Mouse (Mus musculus) cerebellum, postnatal 14 days (tissue): Measurements from ENCODE around the gene Pex12.
"Not testable (repeated sequence)": the region's sequence is repeated elsewhere in the genome, so short reads cannot be mapped to it uniquely, and the experiment has no call there.

Source experiments
- DNase-seq, 2 experiments: peaks; one replicate each; pipeline ENCODE4 v3.0.0; 2021; ENCODE audit warnings: mixed read lengths in 2 of 2

Gene Pex12

DNA sequence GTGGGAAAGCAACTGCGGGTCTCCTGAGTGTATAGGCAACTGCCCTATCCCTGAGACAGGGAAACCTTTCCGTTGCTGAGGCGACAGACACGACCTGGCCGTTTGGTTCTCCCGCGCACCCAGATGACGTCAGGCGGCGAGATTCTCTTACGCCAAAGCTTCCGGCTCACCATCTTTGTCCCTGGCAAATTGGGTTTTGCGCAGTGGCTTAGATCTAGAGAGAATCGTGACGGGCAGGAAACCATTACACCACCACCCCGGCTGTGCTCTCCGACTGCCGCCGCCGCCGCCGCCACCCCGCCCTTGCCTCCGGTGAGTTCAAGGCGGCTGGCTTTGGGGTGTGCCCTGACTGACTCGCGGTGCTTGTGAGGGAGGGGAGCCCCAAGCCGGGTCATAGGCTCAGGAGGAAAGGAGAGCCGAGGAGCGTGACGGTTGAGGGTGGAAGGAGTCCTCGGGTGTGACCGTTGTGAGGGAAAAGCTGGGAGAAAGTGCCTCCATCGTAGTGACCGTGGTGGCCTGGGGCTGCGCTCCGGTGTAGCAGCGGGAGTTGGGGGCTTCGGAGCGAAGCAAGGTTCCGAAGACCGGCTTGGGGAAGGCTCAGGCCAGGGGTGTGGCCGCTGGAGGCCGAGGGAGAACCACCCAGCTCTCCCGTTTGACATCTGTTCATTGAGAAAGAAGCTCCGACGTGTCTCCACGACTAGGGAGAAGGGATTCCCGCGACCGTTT is at the start of gene Pex12:
Gene Pex12 (minus strand): TSS at position 61 of the 726 bp plus-strand sequence.
- DNase-seq = peak; percentile 98

DNA sequence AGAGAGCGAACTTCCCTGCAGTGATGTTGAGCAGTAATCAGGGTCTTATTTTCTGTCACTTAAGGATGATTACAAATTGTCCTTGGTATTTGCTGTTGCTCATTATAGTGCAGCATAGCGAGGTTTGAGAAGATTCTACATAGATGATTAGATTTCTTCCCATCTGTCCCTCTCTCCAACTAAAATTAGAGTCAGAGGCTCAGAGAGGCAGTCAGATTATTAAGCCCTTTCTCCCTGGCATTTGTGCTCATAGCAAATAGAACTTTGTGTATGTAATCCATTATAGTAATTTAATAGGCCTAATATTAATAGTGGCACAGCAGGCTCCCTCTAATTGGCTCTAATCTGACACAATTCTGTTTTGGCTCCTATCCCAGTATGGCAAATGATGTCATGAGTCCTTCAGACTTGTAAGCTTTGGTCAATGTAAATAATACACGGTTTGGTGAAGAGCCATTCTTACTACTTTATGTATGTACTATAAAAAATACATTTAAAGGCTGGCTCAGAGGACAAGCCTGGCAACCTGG is 39.4 kb upstream of the Pex12 start:
- no peak for DNase-seq

DNA sequence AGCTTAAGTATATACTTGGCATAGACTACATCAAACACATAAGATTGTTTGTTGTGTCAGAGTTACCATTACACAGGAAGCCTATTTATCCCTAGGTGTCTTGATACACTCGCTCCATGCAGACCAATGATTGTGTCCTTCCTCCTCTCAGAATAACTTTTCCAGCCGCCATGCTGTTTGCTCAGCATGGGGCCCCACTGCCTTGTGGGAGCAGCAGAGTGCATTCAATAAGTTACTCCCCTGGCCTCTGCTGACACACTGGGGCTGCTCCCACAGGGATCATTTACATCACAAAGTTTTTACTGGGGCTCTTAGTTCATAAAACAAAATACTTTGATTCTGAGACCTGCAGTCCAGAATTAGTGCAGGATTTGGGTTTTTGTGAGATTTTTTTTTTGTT is 37.3 kb upstream of the Pex12 start:
- no peak for DNase-seq

DNA sequence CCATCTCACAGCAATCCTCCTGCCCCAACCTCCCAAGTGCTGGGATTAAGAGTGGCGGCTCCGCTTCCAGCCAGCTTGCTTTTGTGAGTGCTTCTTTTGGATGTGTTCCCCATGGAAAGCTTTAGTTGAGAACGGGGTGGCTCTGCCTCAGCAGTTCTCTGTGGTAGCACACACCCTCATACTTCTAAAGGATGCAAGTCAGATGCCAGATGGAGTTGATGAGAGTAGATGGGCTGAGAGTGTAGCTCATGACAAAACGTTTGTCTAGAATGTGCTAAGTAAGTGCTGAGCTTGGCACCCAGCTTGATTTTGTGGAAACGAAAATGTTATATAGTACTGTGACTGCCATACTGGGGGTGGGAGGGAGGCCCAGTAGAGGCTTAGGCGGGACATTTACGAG is 33.4 kb upstream of the Pex12 start:
- no peak for DNase-seq

DNA sequence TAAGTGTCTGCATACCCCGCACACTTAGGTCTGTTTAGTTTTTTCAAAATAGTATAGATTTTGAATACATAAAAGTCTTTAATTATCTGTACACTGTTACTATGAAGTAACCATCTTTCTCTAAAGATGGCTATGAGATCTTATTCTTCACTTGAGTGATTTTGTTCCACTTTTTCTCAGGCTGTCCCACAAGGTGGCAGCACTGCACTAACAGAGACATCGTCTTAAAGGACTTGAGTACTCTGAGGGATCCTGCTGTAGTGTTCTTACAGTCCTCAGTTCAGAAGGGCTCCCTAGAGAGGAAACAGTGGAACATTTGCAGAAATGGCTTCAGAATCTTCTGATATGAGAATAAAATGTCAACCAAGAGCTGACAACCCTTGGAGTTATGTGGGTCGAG is 25.0 kb upstream of the Pex12 start:
- peak; percentile 66 to 74 for DNase-seq

DNA sequence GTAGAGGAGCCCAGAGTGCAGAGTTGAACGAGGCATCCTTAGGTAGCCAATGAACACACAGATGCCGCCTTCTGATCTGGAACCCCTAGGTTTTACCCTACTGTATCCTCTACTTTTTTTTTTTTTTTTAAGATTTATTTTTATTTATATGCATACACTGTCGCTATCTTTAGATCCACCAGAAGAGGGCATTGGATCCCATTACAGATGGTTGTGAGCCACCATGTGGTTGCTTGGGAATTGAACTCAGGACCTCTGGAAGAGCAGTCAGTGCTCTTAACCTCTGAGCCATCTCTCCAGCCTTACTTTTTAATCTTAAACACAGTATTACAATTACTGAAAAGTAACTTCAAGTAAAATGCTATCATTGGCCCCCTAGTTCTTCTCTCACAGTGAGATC is 24.3 kb upstream of the Pex12 start:
- not testable (repeated sequence) for DNase-seq

DNA sequence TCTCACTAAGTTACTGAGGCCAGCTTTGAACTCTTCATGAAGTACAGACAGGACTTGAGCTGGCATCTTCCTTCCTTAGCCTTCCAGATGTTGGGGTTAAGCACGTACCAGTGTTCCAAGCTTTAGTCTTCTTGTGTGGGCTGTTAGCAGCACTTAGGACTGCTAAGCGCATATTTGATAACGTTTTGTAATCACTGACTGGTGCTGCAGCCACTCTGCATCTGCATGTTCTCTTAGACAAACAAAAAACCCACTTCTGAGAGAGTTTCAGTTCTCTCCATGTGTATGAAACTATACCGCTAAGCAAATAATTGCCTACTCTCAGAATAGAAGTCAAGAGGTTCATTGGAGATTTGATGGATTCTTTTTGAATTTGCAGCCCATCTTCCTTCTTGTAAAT is 16.7 kb upstream of the Pex12 start:
- no peak for DNase-seq

DNA sequence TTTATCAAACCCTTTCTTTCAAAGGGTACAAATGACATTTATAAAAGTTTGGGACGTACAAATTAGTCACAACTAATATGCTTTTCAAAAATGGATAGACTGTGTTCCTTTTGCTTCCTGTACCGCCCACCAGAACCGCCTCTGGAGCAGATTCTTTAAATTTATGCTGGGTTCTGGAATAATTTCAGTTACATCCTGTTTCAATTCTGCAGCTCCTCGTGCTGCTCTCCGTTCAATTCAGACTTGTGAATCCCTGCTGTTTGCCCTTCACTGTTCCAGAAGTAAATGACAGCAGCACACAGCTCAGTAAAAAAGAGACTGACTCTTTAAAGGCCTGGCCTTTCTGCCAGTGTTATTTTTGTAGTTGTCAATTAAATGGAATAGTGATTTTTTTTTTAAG is 10.1 kb upstream of the Pex12 start:
- DNase-seq = no peak

DNA sequence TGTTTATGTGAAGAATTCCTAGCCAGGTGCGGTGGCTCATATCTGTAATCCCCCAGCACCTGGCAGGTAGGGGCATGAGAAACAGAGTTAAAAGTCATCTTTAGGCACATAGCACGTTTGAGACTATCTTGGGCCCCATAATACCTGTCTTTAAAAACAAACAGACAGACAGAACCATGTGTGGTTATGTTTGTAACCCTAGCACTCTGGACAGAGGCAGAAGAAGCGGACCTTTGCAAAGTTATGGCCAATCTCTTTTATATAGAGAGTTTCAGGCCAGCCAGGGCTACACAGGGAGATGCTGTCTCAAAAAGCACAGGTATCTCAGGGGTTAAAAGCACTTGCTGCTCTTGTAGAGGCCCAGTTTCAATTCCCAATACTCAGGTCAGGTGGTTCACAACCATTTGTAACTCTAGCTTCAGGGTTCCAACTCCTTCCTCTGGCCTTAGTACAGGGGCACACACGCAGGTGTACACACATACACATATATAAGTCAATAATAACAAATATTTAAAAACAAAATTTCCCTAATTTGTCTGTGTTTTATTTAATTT is 4.4 kb upstream of the Pex12 start:
- DNase-seq = no peak

DNA sequence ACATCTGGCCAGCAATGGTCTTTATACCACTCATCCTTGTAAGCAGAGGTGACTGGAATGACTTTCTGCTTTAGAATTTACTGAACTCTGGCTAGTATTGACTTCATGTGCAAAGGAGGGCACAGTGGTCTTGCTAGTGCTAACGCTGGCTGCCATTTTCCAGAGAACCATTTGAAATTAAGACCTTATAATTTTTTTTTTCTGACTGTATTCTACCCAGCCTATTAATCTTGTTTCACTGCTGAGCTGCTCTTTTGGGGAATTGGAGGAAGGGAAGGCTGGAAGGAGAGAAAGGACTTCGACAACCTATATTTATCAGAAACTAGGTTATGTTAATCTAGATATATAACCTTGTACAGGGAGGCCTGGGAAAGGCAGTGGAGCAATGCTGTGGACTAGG is 2.1 kb upstream of the Pex12 start:
- no peak for DNase-seq

DNA sequence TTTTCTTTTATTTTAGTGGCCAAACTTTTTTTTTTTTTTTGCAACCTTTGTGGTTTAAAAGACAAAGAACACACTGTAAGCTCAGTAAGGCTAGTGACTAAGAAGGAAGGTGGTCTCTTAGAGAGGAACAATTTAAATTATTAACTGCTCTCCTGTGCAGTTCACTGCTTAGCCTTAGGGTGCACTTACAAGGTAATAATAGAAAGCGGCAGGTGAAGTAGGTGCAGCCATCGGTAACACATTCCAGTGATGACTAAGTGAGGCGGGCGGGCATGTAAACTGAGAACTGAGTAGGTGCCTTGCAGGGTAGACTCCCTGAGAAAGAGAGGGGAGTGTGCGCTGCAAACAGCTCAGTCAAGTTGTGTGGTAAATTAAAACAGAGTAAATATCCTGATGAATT is 1.4 kb upstream of the Pex12 start:
- DNase-seq = no peak

DNA sequence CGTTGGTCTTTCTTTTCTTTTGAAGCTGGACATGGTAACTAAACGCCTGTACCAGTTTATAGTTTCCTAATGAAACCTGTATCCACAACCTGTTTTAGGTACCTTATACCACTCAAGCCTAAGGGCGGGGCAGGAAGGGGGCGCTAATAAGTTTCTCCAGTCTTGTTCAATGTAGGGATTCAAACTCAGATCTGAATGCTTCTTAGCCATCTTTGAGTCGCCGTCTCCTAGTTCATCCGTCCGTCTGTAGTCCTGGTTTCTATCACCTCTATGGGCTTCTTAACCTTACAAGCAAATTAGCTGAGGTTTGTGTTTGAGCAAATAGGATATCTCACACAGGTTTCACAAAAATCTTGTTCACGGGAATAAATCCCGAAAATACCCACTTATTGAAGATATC is 262 bp downstream of the Pex12 start:
- peak in 1 of 2 experiments; percentile 48 for DNase-seq

DNA sequence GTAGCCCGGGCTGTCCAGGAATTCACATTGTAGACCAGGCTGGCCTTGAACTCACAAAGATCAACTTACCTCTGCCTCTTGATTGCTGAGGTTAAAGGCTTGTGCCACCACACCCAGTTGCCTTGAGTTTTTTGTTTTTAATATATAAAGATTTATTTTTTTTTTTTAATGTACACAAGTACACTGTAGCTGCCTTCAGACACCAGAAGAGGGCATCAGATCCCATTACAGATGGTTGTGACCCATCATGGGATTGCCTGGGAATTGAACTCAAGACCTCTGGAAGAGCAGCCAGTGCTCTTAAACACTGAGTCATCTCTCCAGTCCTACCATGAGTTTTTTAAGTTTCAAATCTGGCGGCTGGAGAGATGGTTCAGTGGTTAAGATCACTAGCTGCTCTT is 955 bp downstream of the Pex12 start:
- DNase-seq = no peak

DNA sequence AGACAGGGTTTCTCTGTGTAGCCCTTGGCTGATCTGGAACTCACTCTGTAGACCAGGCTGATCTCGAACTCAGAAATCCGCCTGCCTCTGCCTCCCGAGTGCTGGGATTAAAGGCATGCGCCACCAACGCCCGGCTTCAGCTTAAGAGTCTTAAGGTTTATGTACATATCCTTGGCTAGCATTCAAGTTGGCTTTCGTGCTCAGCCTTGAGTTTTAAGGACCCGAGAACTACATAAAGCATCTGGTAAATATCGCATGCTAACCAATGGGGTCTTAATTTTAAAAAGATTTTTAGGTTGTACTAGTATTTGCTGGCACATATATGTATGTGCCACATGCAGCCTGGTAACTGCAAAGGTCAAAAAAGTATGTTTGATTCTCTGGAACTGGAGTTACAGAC is 2.7 kb downstream of the Pex12 start:
- peak in 1 of 2 experiments; percentile 20 for DNase-seq

DNA sequence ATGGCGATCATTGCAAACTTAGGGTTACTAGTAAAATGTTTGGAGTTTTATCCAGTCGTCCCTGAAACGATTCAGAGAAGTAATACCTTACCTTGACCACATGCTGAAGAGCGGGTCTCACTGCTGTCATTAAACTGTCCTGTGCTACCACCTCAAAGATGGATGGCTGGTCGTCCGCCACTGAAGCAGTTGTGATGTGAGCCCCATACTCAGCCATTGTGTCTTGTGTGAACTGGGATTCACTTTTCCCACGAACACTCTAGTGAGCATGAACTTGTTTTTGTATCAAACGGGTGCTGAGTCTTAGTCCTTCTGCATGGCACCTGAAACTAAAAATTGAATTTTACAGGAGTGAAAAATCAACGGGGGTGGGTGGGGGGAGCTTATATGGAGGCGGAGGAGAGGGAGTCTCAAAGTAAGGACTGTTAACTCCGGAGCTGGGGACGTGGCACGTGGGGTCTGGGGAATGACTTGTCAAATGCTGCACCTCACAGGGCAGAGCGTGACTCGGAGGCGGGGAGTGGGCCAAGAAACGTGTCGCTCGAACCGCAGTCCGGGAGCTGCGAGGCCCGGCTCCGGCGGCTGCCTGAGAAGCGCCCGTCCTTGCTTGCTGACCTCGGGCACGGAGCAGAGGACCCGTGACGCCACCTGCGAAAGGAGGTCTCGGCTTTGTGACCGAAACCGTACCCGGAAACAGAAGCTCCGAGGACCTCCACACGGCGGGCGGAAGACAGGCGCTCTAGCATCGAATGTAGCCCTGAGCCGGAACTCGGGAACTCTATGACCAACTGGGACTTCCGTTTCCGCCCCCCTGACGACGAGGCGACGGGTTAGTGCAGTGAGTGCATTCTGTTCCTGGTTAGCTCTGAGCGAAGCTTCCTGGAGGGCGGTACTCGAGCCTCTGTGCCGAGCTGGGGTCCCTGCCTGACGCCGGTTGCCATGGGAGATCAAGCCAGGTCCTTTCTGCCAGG is 3.9 kb downstream of the Pex12 start, which contains the start of gene Ap2b1:
Gene Ap2b1 (plus strand): TSS at position 800 of the 971 bp plus-strand sequence.
- DNase-seq = peak; percentile 92 to 93

DNA sequence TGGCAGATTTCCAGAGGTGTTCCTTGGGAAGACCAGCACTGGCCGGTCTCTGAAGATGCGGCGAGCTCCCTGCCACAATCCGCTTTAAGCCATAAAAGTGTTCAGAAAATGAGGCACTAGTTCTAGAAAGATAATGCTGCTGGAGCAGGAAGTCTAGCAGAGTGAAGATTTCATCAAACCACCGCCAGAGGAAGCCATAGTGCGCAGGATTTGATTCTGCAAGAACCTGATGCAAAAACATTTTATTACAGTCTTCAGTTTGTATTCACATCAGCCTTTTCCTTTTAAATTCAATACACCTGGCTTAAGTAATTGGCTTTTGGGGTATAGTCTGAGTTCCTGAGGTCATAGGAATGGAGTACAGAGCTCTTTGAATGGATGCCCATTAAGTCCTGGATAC is 4.6 kb downstream of the Pex12 start:
- DNase-seq = no peak

DNA sequence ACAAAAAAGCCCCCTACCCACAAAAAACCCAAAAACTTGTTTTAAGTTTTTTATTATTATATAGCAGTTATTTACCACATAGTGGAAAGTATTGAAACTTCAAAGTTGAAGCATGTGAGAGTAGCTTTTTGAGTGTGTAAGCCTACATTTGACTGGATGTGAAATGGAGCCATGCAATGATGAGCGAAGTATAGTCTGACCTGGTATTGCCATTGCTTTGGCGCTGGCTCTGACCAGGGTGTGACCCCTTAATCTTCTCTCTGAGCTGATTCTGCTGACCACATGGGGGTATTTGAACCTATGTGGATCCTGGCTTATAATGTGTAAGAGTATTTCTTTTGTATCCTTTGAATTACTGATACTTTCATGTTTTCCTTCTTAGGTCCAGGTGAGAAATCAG is 8.3 kb downstream of the Pex12 start:
- DNase-seq = no peak

DNA sequence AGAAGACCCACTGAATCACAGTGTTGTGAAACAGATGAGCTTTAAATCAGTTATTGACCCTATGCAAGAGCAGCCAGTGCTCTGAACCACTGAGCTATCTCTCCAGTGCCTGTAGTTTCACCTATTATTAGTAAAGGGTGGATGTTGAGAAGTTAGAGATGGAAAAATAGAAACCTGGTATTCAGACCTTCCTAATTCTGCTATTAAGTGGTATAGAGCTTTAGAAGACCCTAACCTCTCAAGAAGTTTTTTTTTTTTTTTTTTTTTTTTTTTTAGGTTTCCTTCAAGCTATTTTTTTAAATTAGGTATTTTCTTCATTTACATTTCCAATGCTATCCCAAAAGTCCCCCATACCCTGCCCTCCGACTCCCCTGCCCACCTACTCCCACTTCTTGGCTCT is 9.2 kb downstream of the Pex12 start:
- DNase-seq = no peak

DNA sequence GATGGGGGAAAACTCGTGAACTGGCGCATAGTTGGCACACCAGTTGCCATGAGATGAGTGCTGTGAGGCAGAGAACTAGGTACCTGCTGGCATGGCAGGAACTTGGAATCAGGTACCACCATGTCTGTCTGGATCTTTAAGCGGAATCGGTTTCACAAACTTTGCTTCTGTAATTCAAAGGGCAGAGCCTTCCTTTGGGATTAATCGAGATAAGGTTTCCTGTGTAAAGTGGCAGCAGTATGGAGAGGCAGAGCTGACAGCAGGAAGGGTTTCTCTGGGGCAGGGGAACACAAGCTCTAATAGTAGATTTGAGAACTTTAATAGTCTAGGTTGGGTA is 10.2 kb downstream of the Pex12 start:
- DNase-seq = peak in 1 of 2 experiments; percentile 21

DNA sequence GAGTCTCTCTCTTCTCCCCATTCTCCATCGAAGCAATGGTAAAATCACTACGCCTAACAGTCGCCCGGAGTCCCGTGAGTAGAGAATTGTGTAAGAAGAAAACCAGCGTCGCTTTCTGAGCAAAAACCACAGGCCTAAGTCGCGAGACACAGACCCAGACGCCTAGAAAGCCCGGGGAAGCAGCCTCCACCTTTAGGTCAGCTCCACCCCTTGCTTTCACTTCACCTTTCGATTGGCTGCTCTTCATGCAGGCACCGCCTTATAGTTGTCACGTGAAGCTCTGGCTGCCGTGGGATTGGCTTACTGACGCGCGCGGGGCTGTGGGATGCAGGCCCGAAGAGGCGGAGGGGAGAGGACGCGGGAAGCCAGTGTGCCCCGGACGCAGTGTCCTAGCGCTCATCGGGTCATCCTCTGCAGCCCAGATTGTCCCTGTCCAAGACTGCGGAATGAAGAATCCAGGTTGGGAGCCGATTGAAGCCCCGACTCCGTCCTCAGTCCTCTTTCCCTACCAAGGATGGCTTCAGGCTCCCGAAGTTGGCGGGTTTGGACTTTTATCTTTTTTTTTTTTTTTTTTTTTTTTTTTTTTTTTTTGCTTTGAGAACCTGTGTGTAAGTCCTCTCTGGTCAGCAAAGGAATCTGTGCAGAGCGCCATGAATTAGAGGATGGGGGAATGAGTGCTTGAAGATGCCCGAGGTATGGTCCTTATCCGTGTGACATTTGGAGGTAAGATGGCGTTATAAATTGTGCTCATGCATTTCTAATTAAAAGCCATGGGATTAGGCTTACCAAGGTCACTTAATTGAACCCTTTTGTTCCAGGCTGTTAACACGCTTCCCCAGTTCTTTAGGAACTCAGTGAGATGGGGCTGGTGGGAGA is 10.8 kb downstream of the Pex12 start:
- peak; percentile 95 to 96 for DNase-seq

DNA sequence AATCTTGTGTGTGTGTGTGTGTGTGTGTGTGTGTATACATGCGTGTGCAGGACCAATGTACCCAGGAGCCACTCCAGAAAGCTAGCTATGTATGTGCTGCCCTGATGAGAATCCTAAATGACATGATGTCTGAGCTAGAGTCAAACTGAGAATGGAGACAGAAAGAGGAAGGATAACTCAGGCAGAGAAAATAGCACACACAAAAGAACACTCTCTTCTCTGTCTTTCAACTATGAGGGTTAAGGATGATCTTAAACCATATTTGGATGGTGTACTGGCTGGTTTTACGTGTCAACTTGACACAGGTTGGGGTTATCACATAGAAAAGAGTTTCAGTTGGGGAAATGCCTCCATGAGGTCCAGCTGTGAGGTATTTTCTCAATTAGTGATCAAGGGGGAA is 12.8 kb downstream of the Pex12 start:
- DNase-seq = no peak

DNA sequence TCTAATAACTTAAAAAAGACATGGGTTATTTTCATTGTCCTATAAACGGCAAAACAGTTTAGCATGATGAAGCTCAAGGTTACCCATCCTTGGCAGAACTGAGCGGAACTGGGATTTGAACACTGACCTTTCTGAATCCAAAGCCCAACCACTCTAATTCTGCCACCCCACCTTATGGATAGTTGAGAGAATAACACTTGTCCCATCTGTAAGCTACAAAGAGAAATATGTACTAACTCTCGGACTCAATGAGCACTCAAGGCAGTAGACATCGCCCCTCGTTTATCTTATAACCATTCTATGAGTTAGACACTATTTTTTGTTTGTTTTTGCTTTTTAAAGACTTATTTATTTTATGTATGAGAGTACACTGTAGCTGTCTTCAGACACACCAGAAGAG is 13.3 kb downstream of the Pex12 start:
- DNase-seq = no peak
